Comparison of ENCODE assay signal across 30 mouse cellular contexts in genomic region chr13:52973427-52973826, GRCm38 (mm10). TPM values are rescaled to one million over a fixed set of nuclear protein-coding genes. Genes with fewer than 3 reads are reported as not detected.
A peak's percentile ranks its signal among the peaks of the same experiment; 100 is the strongest.
DNase-seq lines count a peak whose midpoint lies in the region; TF ChIP-seq lines count a peak whose summit lies in the region.
"Had no signal": no experiment of that assay in that cellular context is flagged by ENCODE, and none has a peak within 500 bp of the region (broad histone marks: within the 10 kb centered on the region; RNA-seq: fewer than 3 reads in every experiment).

No protein-coding gene starts in this region.

- peaks cover 16% of the 10 kb centered on the region for H3K4me1 ChIP-seq in heart, adult 2 months (ENCODE audit: control insufficient read depth, insufficient read depth, low read length)

- WGBS in heart, adult 2 months, result 69% methylated on average over 10 of the region's 10 CpGs

- no peak for TF ChIP-seq EP300 in heart, adult 2 months (IDR thresholded peaks at IDR 0.05; ENCODE audit: insufficient read depth, low read depth, low read length)

- intact Hi-C loops in heart, adult 2 months (cut with DNase I), result no loop called here
- intact Hi-C loops in heart, postnatal 25 days (cut with DNase I), result no loop called here

- no peak overlapping the region for H3K4me3 ChIP-seq in heart, adult 2 months
- H3K4me3 ChIP-seq: embryonic facial prominence, embryonic 10.5 days; embryonic facial prominence, embryonic 15.5 days; forebrain, embryonic 13.5 days; hindbrain, embryonic 12.5 days; intestine, embryonic 15.5 days; limb, embryonic 10.5 days; limb, embryonic 15.5 days; midbrain, embryonic 13.5 days; neural tube, embryonic 13.5 days had no signal

- TF ChIP-seq CTCF in heart, adult 2 months (IDR thresholded peaks at IDR 0.05), result no peak

- peaks cover 2% of the 10 kb centered on the region; the same call in 1 of the 2 replicates for H3K36me3 ChIP-seq in heart, adult 2 months (ENCODE audit: control insufficient read depth, insufficient read depth, low read length)

- TF ChIP-seq POLR2A in heart, adult 2 months (IDR thresholded peaks at IDR 0.05; ENCODE audit: insufficient read depth, low read depth, low read length), result no peak

- peak; percentile 39 for DNase-seq in adrenal gland, postnatal 14 days
- DNase-seq in adrenal gland, adult 8-10 months, result no peak
- DNase-seq in heart, adult 2 months, result no peak
- DNase-seq in heart, postnatal 25 days (ENCODE audit: low spot score), result no peak
- DNase-seq in right cerebral cortex, adult 18-20 months, result peak; percentile 63
- no peak for DNase-seq in right cerebral cortex, postnatal 10 days (ENCODE audit: low spot score in 2 of 2)
- DNase-seq in lung, postnatal 14 days, result no peak
- DNase-seq: cerebellum, adult 8-10 months; cerebellum, postnatal 25 days; gastrocnemius, postnatal 36 days; heart, postnatal 14 days; kidney, adult 8-10 months; kidney, postnatal 4 days; right cerebral cortex, postnatal 25 days; spleen, adult 18-20 months; thymus, adult 18-20 months; thymus, postnatal 25 days had no signal

- H3K79me2 ChIP-seq in heart, adult 2 months (replicated peaks; ENCODE audit: control insufficient read depth, insufficient read depth, low read length), result 0 out of 2 replicates have a peak, but pooled peaks cover 2% of the 10 kb centered on the region

- peak overlapping the region; percentile 26 for H3K27ac ChIP-seq in heart, adult 2 months
- H3K27ac ChIP-seq: embryonic facial prominence, embryonic 10.5 days; embryonic facial prominence, embryonic 15.5 days; forebrain, embryonic 13.5 days; hindbrain, embryonic 12.5 days; hindbrain, postnatal 0 days; intestine, embryonic 15.5 days; kidney, postnatal 0 days; limb, embryonic 10.5 days; limb, embryonic 15.5 days; macrophage; midbrain, embryonic 13.5 days; neural tube, embryonic 13.5 days; stomach, postnatal 0 days had no signal

- H3K27me3 ChIP-seq in heart, adult 2 months (ENCODE audit: control insufficient read depth, insufficient read depth, low read length), result no peaks in the 10 kb centered on the region
- H3K27me3 ChIP-seq: embryonic facial prominence, embryonic 15.5 days; hindbrain, embryonic 12.5 days; intestine, embryonic 15.5 days; limb, embryonic 15.5 days; midbrain, embryonic 13.5 days; neural tube, embryonic 13.5 days had no signal

- H3K9ac ChIP-seq in heart, adult 2 months (ENCODE audit: low read depth, low read length), result no peak overlapping the region
- H3K9ac ChIP-seq: embryonic facial prominence, embryonic 15.5 days; forebrain, embryonic 13.5 days; hindbrain, embryonic 12.5 days; intestine, embryonic 15.5 days; limb, embryonic 15.5 days; midbrain, embryonic 13.5 days; neural tube, embryonic 13.5 days had no signal

RNA-seq across cellular contexts. Expression of gene Nfil3, which starts 7.4 kb away (rescaled TPM):
- total RNA-seq in adrenal gland, postnatal 14 days (2021), result 49.1 and 87.9 TPM in 2 replicates
- total RNA-seq in adrenal gland, adult 8-10 months (2022), result 10 to 100 TPM in 2 of 4 experiments, 1 to 10 TPM in 2; 7.3 to 22.4 (median 9.0) TPM
- 10 to 100 TPM; 13.9 to 42.4 TPM for total RNA-seq in heart, adult 2 months (2021)
- 3.4 and 6.7 TPM in 2 replicates for polyA plus RNA-seq in heart, adult 2 months (2012; rRNA removed)
- total RNA-seq in heart, postnatal 25 days (2021), result 10 to 100 TPM; 13.3 to 36.5 TPM

RNA-seq across cellular contexts. Expression of gene Auh, which starts 43.9 kb away (rescaled TPM):
- 128 and 131 TPM in 2 replicates for total RNA-seq in adrenal gland, postnatal 14 days (2021)
- total RNA-seq in adrenal gland, adult 8-10 months (2022), result 100 to 1,000 TPM; 136 to 150 (median 143) TPM
- total RNA-seq in heart, adult 2 months (2021), result 100 to 1,000 TPM; 135 to 152 TPM
- 64.6 and 94.0 TPM in 2 replicates for polyA plus RNA-seq in heart, adult 2 months (2012; rRNA removed)
- total RNA-seq in heart, postnatal 25 days (2021), result 100 to 1,000 TPM; 114 to 131 TPM

Comparison
In these comparisons a context has a peak if more than half of its experiments do, and no peak if none do; other contexts are left out.
1. DNase-seq: peak in adrenal gland, postnatal 14 days (single experiment) and right cerebral cortex, adult 18-20 months (single experiment); none in adrenal gland, adult 8-10 months (single experiment), heart, adult 2 months (0 of 2), heart, postnatal 25 days (single experiment), right cerebral cortex, postnatal 10 days (0 of 2) and lung, postnatal 14 days (single experiment).